Mouse (Mus musculus) bone marrow macrophage, adult 2 months (primary cell): ENCODE measurements around the gene Anln.

Experiments
- CTCF ChIP-seq: IDR thresholded peaks from 2 replicates; pipeline ENCODE4 v1.5.1; 2012; ENCODE audit warnings: low read depth, mild to moderate bottlenecking, low read length, moderate library complexity
- POLR2A ChIP-seq: IDR thresholded peaks from 2 replicates; pipeline ENCODE4 v1.6.1; 2012; ENCODE audit warnings: mild to moderate bottlenecking, low read depth, low read length, borderline replicate concordance

GRCm38 (mm10) chr9:22368030-22368429 lies 21.0 kb downstream of the Anln start:
- TF ChIP-seq POLR2A: no peak
- no peak for TF ChIP-seq CTCF
